Mouse (Mus musculus) cerebellum, adult 11 months (tissue): ENCODE measurements around the gene Spin1.
"Not testable (repeated sequence)": the region's sequence is repeated elsewhere in the genome, so short reads cannot be mapped to it uniquely, and the experiment has no call there.

Source experiments
- DNase-seq: peaks from one replicate; pipeline ENCODE4 v3.0.0; 2022

Gene Spin1

DNA sequence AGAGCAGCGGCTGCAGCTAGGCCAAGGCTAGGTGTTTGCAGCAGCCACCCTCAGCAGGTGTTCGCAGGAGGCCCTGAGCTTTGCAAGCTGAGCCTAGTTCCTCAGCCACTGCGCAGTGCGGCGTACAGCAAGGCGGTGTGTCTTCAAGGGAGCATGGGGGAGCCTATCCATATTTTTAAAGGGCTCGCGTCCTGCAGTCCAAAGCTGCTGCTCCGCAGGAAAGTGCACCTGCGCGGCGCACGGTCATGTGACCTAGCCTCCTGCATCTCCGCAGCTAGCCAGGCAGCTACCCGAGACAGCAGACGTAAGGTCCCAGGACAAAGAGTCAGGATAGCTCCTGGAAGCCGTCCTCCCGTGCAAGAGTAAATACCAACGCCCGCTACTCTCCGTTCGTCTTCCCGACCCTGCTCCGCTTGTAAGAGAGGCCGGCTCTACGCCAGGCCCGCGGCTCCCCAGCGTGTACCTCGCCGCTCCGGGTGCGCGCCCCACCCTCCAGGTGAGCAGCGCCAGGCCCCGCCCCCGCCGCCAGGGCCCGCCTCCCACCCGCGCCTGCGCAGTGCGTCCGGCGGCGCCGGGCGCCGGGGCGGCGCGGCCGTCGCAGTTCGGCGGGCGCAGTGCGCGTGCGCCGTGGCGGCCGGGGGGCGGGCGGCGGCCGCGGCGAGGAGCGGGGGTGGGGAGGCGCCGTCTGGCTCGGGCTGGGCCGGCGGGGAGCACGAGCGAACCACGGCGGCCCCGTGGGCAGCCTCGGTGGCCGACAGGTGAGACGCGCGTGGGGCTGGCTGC is at the start of gene Spin1:
TSS of gene Spin1 (plus strand) at position 648 of the 783 bp plus-strand sequence.
- DNase-seq, result peak; percentile 93

DNA sequence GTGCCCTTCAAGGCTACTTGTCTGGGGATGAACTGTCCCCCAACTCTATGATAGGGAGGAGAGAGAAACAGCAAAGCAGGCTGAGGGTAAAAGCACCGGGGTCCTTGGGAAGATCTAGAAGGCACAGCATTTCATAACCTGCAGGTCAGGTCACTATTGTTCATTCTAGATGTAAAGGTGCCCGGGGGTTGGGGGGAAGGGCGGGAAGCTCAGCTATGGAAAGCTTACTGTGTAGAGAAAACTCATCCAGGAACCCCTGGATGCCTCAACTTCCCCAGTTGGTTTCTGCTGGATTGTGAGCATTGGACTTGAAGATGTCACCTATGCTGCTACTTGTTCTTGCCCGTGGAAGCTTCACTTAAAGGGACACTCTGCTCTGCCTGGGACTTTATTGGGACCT is 49.7 kb upstream of the Spin1 start:
- no peak for DNase-seq

DNA sequence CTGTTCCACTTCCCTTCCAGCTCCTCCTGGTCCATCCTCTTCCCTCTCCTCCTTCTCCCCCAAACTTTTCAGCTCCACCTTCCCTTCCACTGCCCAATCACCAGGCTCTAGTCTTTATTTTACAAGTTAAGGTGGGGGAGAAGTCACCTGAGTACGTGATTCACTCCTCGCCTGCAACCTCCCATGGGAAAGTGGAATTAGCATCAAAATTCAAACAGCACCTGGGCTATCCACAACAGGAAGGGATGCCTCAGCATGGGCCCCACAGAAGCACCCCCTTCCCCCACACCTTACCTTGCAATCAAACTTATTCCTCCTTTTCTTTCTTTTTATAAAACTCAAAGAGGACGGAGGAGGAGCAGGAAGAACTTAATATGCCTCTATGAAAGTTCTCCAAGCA is 48.3 kb upstream of the Spin1 start:
- no peak for DNase-seq

DNA sequence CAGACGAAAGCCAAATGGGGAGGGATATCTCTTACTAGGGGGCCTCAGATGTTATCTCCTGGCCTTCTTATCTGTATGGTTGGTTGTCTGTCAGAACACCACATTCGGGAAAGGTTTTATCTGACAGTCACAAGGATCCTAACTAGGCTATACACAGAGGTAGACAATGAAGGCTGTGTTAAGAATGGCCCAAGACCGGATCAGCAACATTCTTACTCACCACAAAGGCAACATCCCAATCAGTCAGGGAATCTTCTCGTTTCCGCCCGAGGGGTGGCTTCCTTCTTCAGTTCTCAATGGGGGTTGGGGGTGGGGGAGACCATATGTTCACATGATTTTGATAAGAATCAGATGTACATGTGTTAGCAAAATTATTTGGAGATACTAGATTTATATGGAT is 37.7 kb upstream of the Spin1 start:
- DNase-seq, result no peak

DNA sequence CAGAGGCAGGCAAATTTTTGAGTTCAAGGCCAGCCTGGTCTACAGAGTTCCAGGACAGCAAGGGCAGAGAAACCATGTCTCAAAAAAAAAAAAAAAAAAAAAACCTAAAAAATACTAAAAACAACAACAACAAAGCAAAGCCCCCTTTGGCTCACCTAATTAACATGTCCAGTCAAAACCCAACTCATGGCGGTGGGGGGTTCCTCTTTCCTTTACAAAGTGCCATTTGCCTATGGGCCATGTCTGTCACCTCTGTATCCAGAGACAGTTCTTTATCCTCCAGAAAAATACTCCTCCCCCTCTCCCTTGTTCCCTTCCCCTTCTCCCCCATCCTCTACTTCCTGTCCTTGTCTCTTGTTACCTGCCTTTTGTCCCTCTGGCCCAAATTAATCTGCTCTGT is 37.0 kb upstream of the Spin1 start:
- no peak for DNase-seq

DNA sequence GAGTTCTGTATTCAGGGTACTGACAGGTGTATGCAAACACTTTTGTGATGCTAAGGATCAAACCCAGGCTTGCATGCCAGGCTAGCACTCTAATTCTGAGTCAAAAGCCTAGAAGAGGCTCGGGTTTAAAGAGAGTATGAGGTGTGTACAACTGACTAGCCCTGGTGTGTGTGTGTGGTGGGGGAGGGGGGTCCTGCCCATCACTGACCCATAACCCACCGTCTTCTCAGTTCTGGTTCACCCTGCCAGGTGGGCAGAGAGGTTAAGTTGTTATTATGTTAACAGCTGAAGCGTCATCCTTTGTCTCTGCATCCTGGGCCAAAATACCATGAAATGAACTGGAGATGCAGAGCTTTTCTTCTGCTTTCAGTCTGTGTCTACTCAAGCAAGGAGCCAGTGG is 36.3 kb upstream of the Spin1 start:
- DNase-seq, result no peak

DNA sequence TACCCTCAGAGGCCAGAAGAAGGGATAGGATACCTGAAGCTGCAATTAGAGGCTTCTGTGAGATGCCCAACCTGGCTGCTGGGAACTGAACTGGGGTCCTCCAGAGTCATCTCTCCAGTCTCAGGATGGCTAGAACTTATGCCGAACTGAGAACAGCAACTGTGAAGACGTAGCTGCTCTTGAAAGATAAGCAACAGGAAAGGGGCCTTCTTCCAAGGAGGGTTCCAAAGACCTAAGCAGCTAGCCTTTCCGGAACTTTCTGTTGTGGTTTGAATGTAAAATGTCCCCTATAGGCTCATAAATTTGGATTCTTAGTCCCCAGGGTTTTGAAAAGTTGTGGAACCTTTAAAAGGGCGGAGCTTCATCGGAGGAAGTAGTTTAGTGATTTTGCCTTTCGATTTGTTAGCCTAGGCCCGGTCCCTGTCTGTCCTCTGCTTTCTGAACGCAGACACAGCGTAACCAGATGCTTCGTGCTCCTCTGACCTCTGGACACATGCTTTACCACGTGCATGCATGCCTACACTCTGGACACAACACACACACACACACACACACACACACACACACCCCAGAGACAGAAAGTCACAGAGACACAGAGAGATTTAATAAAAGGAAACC is 29.5 kb upstream of the Spin1 start:
- DNase-seq, result no peak

DNA sequence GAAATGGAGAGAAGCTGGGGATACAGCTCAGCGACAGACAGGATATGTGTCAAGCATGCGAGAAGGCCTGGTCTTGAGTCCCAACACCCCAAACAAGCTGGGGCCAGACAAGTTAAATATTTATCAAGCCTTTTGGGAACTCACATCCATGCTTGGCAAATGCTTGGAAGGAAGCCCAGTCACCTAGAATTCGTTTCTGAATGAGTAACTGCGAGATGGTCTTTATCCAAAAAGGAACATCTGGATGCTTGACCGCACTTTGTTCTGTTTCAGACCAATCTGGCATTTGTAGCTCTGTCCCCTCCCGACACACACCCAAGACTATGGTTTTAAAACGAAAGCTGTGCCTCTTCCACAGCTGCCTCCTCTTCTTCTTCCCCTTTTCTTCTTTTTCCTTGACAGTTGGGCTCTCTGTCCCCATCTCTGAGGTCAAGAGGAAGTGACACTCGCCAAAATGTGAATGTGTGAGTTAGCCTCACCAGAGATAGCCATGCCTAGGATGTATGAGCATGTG is 28.9 kb upstream of the Spin1 start:
- no peak for DNase-seq

DNA sequence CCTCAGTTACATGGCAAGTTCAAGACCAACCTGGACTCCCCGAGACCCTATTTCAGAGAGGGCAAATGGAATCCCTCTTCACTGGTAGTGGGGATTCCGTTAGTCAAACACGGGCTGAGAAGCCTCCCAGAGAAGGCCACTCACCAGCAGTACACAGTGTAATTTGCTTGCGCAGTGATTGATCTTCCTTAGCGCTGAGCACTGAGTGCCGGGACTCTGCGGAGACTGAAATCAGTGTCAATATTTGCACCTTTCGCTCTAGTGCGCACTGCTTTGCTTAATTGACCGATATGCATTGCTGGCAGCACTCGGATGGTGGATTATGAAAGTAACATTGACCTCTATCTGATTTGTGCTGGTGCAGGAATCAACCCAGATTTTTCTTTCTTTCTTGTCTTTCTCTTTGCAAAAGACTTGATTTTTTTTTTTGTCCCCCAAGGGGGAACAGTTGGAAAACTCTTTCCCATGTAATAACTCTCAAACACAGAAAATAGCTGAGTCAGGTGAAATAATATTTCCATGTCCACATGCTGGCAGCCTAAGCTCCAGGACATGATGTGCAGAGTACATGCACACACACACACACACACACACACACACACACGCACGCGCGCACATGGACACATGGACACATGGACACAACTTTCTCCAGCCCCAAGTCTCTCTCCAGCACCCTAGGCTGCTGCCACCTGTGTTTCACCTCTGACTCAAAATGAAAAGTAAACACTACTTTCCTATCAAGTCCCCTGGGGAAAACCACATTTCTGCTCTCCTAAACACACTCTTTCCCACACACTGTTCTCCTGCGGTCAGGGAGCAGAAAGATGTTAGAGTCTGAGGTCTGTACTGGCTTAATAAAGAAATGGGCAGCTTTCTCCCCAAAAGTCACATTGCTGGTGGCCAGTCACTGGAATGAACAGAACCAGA is 27.5 kb upstream of the Spin1 start:
- DNase-seq, result no peak

DNA sequence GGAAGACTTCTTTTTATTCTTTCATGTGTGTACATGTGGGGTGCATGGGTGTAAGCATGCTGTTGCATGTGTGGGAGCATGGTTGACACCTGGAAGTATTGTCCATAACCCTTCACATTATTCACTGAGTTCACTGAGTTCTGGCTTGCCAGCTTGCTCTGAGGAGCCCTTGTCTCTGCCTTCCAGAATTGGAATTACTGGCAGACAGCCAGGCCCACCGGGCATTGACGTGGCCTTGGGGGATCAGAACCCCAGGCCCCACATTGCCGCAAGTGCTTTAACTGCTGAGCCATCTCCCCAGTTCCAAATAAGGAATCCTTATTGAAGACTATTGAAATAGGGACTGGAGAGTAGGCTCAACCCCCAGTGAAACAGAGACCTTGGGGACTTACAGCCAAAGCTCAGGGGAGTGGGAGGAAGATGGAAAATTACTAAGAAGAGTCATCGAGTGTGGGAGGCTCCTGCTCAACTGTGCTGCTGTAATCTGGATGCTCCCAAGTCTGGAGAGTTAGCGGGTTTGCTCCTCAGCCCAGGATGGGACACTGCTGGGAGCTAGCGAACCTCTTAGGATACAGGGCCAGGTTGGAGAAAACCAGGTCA is 26.5 kb upstream of the Spin1 start:
- no peak for DNase-seq

DNA sequence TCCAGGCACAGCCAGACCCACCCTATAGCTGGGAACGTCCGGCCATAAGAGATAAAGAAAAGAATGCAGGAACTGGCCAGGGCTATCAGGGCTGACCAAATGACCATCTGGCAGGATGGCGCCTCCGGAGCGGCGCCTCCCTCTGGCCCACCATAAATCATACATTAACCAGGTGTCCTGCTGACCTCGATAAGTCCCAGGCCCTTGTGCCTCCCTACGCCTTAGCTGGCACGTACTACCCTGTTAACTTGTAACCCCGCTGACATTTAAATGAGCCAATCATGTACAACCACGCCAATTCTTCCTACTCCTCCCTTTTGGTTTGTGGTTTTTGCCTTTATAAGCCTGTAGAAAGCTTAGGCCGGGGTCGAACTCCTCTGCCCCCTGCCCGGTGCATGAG is 24.5 kb upstream of the Spin1 start:
- DNase-seq, result not testable (repeated sequence)

DNA sequence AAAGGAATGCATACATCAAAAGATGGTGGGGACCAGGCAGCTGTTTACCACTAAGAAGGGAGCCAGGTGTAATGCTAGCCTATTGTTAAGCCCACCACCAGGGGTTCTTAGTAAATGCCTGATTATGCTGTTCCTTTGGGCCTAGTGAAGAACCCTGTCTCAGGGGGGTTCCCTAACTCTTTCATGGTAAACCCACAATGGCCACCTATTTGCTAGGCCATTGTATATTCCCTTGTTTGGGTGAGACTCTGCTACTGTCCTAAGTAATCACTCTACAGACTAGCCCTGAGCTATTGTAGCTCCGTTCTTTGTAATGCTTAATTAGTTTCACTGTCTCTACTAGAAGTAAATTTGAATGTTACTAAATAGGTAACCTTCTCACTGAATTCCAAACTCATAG is 22.1 kb upstream of the Spin1 start:
- not testable (repeated sequence) for DNase-seq

DNA sequence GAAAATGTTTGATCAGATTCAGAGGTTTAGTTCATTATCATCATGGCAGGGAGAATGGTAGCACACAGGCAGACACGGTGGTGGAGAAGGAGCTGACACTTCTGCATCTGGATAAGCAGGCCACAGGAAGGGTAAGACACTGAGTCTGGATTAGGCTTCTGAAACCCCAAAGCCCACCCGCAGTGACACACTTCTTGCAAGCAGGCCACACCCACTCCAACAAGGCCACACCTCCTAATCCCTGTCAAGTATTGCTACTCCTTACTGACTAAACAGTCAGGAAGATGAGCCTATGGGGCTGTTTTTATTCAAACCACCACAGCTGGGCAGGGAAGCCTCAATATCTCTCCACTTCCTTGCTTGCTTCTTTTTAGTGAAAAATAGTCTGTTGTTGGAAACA is 19.9 kb upstream of the Spin1 start:
- no peak for DNase-seq

DNA sequence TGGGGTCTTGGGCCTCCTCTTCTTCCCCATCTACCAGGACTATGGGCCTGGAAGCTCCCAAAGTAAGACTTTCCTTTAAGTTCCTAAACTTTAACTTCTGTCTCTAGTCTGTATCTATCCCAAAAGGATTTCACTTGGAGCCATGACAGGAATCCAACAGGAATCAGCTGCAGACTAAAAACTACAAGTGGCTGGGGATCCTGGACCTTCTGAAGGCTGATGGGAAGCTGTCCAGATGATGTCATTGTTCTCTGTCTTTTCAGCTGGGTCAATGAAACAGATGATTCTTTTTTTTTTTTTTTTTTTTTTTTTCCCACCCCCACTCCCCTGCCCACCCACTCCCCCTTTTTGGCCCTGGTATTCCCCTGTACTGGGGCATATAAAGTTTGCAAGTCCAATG is 16.4 kb upstream of the Spin1 start:
- DNase-seq, result no peak

DNA sequence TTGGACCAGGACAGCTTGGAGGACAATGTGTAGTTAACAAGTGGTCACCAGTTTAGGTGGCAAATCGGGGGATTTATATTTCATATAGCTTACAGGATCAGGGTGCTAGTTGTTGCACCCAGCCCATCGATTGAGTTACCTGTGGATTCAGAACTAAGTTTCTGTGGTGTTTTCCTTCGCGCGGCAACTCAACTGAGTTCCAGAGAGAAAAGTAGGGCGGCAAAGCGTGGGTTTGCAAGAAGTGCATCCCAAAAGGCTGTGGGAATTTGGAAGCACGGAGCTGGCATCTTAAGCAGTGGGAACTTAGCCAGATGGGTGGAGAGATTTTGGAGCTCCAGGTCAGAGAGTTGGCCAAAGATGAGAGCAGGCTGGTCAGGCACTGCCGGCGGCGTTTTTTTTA is 14.7 kb upstream of the Spin1 start:
- DNase-seq, result no peak

DNA sequence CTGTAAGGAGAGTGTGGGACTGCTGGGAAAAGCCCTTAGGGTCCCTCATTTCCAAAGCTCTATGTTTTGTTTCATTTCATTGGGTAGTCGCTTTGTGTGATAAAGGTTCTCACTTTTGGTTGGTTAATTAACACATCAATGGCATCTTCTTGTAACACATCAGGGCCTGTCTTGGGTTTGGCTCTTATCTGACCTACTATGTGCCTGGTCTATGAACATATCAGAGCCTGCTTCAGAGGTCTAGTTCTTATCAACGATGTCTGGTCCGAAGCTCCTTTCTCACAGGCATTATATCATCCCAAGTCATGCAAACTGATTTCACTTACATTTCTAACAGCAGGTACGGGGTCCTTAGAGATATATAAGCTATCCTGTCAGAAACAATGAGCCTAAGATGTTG is 13.4 kb upstream of the Spin1 start:
- DNase-seq, result no peak

DNA sequence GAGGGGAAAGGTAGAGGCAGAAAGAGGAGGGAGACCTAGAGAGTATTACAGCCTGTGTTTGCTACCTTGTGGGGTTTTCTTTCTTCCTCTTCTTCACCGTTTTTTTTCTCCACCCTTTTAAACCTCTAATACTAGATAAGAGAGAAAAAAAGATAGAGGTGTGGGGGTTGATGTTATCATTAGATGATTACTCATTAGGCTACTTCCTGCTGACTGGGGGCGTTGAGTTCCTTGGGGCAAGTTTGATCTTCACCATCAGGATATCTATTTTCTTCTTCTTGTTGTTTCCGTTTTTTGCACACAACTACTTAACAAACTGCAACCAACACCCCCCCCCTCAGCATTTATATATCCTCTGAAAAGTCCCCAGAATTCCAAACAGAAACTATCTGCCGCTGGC is 12.5 kb upstream of the Spin1 start:
- DNase-seq, result no peak

DNA sequence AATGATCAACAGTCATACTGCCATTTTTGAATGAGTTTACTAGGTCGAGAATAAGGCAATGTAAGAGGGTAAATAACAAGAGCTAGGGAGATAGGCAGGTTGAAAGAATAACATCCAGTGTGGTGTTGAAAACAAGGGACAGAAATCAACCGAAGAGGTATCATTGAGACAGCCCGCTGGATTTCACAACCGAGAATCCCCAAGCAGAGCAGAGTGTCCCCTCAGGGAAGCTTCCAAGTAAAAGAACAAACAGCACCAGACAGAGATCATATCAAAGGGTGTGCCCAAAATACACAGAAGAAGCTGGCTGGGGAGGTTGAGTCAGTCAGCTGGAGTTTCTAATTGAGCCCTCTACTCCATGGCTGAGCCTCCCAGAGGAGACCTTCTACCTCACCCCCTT is 11.6 kb upstream of the Spin1 start:
- no peak for DNase-seq

DNA sequence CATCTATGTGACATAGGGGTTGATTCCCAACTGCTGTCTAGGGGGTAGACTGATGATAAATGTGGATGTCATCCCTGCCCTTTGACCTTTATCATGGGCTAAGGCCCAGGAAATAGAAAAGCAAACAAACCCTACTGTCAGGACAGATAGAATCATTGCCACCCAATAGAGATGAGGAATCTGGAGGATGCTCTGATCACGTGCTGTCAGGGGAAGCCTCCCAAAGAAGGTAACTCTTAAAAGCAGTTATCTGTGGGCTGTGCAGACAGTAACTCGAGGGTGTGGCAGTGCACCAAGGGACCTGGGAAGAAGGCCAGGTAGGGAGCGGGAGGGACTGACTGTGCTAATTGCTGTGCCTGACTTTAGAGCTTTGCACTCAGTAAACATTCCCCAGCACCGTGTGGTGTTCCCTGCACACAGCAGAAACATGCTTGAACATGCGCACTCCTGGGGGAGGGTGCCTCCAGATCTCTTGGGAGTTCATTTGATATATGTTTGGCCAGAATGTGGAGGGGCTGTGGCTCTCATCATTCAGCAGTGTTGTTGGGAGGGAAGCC is 10.5 kb upstream of the Spin1 start:
- DNase-seq, result no peak

DNA sequence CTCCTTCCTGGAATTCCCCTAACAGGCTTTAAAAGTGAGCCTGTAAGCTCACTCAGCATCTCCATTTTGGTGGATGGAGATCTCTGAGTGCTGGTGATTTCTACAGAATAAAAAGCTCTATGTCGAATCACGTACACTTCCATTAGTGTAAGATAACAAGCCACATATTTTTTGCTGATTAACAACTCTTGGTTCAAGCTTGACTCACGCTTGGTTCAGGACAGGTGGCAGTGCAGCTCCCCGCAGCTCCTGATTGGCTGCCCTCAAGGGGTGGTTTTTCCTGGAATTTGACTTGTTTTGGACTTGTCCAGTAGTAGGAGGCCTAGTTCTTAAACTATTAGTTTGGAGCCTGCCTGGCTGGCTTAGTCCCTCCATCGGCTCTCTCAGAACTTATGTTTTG is 7.2 kb upstream of the Spin1 start:
- DNase-seq, result no peak

DNA sequence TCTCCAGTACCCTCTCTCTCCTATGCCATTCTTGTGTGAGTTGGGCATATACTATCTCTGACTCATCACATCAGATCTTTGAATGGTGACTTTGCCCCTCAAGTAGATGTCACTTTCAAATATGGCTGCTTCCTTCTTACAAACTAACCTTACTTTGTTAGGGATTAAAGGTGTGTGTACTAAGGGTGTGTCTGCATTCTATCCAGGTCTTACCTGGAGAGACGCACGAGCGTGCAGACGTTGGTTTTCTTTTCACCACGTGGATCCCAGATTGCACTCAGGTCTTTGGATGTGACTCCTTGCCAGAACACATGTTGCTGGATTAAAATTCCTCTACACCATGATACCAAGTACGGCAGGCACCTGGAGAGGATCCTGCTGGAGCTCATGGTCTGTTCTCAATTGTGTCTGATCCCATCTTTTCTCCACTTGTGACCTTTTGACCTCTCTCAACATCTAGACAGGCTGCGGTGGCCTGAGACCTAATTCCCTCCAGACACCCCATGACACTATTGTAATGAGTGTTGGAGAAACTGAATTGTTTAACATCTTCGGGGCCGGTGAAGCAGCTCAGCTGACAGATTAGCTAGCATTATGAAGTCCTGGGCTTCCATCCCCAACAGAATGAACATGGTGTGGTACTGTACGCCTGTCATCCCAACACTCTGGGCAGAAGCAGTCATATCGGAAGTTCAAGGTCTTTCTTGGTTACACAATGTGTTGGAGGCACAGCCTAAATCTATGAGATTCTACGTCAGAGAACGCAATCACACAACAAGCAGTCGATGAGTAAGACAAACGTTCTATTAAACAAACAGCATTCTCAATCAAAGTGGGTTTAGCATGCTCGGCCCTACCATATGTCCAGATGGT is 6.1 kb upstream of the Spin1 start:
- no peak for DNase-seq

DNA sequence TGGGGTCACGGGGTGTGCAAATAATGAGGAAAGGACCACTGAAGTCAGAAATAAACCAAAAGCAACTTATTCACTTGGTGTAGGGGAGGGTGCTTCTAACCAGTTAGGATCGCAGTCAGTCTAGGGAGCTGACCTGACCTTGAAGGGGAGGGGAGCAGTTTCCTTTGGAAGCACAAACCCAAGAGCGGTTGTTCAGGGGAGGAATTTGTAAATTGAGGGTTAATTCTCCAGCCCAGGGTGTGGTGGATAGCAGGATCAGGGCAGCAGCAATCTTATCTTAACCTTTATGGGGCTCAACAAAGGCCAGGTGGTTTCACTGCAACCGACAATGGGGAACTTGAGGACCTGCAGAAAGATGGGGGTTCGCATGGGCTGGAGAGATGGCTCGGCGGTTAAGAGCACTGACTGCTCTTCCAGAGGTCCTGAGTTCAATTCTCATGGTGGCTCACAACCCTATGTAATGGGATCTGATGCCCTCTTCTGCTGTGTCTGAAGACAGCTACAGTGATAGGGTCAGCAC is 5.4 kb upstream of the Spin1 start:
- DNase-seq, result no peak
